Mouse (Mus musculus) heart, postnatal 0 days (tissue): ENCODE measurements around the gene Rgs12.

Experiments
- CTCF ChIP-seq: IDR thresholded peaks from 2 replicates; pipeline ENCODE4 v1.5.1; 2016; ENCODE audit warnings: antibody characterized with exemption, control low read depth, low read depth
- EP300 ChIP-seq: IDR thresholded peaks from 2 replicates; pipeline ENCODE4 v1.6.1; 2016; ENCODE audit warnings: antibody characterized with exemption, low read depth

GRCm38 (mm10) chr5:34917234-34917655 is 32.0 kb upstream of the Rgs12 start:
- TF ChIP-seq CTCF (no peak), EP300 (no peak)
